Mouse (Mus musculus): ENCODE measurements around the gene Csf2. TPM values are rescaled to one million over a fixed set of nuclear protein-coding genes. Genes with fewer than 3 reads are reported as not detected.

Csf2 gene
- polyA plus RNA-seq (2017; shearing (Covaris generic)), result under 1 TPM; 0.59 to 0.75 TPM

GRCm38 (mm10) chr11:54248940-54249717 is at the start of gene Csf2:
Csf2 (minus strand) TSS chr11:54249667.

DNA sequence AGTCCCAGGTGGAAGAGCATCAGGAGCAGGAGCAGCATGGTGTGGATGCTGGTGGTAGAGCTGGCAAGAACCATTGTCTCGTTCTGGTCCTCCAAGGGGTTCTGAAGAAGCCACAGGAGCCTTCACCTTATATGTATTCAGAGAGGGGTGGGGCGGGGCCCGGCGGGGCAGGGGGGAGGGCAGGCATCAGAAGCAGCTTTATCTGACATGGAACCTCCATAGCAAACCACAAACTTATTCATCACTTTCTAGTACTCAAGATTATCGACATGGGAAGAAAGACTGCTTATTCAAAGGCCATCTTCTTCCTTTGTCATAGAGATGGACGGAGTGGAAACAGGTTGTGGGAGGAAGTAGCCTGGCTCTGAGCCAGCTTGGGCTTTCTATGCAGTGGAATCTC is 17.7 kb upstream of the Csf2 start, which contains the start of gene Il3:
Gene Il3 (minus strand): TSS at position 101 of the 400 bp plus-strand sequence.

Other genes starting within 250 kb of the Csf2 start
- gene Slc22a4, start 221.6 kb downstream of the Csf2 start, polyA plus RNA-seq (2017; shearing (Covaris generic)), result under 1 TPM in 1 of 2 experiments, not detected in 1; 0.54 TPM
- 100 to 1,000 TPM in 1 of 2 experiments, 1 to 10 TPM in 1; 2.8 to 154 TPM for gene Pdlim4, start 180.7 kb downstream of the Csf2 start, polyA plus RNA-seq (2017; shearing (Covaris generic))
- under 1 TPM in 1 of 2 experiments, not detected in 1; 0.42 TPM for gene P4ha2, start 149.6 kb downstream of the Csf2 start, polyA plus RNA-seq (2017; shearing (Covaris generic))
- gene Il3, start 17.6 kb upstream of the Csf2 start, polyA plus RNA-seq (2017; shearing (Covaris generic)), result not detected
- gene Acsl6, start 54.1 kb upstream of the Csf2 start, polyA plus RNA-seq (2017; shearing (Covaris generic)), result not detected
- gene Meikin, start 121.0 kb upstream of the Csf2 start, polyA plus RNA-seq (2017; shearing (Covaris generic)), result not detected
- 10 to 100 TPM in 1 of 2 experiments, 1 to 10 TPM in 1; 7.1 to 12.1 TPM for gene Fnip1, start 188.5 kb upstream of the Csf2 start, polyA plus RNA-seq (2017; shearing (Covaris generic))